Mouse (Mus musculus) WW6 (cell line): ENCODE measurements around the gene Apcs.

ENCODE experiments used
- DNase-seq: peaks from one replicate; pipeline ENCODE4 v3.0.0-alpha.2; 2013; ENCODE audit warnings: low read depth, low spot score

Apcs gene

GRCm38 (mm10) chr1:172894777-172895357 lies at the start of gene Apcs:
Apcs (minus strand) TSS chr1:172895041.
- no peak for DNase-seq

- DNase-seq = no peak
Observed at GRCm38 (mm10) chr1:172932197-172932596, 37.4 kb upstream of the Apcs start.

DNA sequence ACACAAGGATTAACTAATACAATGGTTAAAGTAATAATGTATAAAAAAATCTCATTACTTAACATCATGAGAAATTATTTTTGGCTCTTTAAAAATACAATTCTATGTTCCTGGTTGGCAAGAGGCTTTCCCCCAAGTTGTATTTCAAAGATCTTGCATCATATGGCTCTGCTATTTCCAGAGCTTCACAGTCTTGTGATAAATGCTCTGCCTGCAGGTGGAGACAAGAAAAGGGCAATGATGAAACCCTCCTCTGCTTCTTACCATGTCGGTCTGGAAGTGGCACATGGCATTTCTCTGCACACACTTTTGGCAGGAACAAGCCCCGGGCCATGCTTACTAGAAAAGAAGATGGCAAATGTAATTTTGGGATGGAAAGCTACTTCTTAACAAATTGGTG lies 23.6 kb upstream of the Apcs start:
- DNase-seq = no peak

GRCm38 (mm10) chr1:172917115-172917514 lies 22.3 kb upstream of the Apcs start:
- no peak for DNase-seq

GRCm38 (mm10) chr1:172903313-172903712 lies 8.5 kb upstream of the Apcs start:
- DNase-seq = no peak

GRCm38 (mm10) chr1:172895435-172895834 lies 594 bp upstream of the Apcs start:
- DNase-seq = no peak

GRCm38 (mm10) chr1:172876675-172877074 lies 18.2 kb downstream of the Apcs start:
- DNase-seq = no peak

- no peak for DNase-seq
Observed at GRCm38 (mm10) chr1:172875265-172875664, 19.6 kb downstream of the Apcs start.

DNA sequence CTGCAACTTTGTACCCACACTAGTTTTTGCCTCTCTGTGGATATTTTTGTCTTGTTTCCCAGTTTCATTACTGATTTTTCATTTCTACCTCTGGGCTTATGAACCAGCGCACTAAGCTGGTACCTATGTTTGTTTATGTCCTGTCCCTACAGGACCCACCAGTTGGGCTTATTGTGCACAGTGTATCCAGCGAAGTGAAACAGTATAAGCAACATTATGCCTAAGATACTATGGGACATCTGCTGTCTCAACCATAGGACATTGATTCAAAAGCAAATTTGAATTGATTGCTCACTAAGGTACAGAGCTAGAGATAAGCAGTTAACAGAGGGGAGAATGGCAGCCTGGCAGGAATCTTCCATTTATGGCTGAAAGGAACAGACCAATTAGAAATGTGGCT lies 46.7 kb downstream of the Apcs start:
- DNase-seq = no peak

- no peak for DNase-seq
Observed at GRCm38 (mm10) chr1:172847044-172847761, 47.6 kb downstream of the Apcs start.
